Mouse (Mus musculus): ENCODE measurements around the gene Clic4. TPM values are rescaled to one million over a fixed set of nuclear protein-coding genes. Genes with fewer than 3 reads are reported as not detected.
A peak's percentile ranks its signal among the peaks of the same experiment; 100 is the strongest.

Gene Clic4
- polyA plus RNA-seq, 1 experiment from 2014 or later: 149 TPM

DNA sequence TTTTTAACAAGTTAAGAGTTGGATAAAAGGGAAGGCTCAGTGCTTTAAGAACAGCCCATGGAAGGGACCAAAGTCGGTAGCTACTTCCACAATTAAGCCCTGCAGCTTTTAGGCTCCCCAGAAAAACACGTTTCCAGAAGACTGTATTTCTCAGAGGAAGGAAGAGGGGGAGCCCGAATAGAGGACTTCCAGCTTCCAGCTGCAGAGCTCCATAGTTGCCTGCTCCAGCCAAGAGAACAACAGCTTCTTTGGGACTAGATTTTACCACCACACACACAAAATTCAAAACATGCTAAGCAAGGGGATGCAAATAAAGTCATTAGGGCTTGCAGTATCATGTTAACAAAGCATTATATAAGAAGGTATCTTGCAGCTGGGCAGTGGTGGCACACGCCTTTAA, 42.7 kb downstream of the Clic4 start:
- no peak overlapping the region for H3K4me2 ChIP-seq
- no peak overlapping the region for H3K4me3 ChIP-seq (ENCODE audit: low read depth, low read length)
- H3K9ac ChIP-seq (ENCODE audit: low read depth, low read length): no peak overlapping the region
- peaks cover 9% of the 10 kb centered on the region for H3K36me3 ChIP-seq (ENCODE audit: control insufficient read depth, insufficient read depth, low read length)
- no peak for DNase-seq (ENCODE audit: low spot score)
- ATAC-seq (replicated peaks; ENCODE audit: low FRiP score): no peak
- H3K4me1 ChIP-seq (replicated peaks; ENCODE audit: control insufficient read depth, insufficient read depth, low read length): no peaks in the 10 kb centered on the region
- WGBS: 55% methylated on average over 4 of the region's 4 CpGs
- H3K9me3 ChIP-seq (ENCODE audit: control insufficient read depth, low read length): no peaks in the 10 kb centered on the region
- no peak overlapping the region for H3K27ac ChIP-seq (ENCODE audit: low read depth, low read length)
- H3K27me3 ChIP-seq (replicated peaks; ENCODE audit: control insufficient read depth, insufficient read depth, low read length): no peaks in the 10 kb centered on the region

DNA sequence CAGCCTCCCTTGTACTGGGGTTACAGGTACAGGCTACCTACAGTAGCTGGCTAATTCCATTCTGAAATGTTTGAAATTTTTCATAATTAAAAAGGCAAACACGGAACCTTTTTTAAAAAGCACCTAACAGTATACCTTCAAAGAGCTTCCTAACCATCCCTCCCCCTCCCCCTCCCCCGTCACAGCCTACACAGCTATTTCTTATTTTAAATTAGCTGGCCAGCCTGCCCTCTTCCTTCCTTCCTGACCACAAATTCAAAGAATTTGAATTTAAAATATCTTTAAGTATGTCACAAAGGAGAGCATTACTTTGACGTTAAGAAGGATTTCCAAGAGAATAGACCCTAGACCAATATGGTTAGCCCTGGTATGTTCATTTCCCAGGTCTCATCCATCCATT, 44.5 kb downstream of the Clic4 start:
- no peak overlapping the region for H3K9ac ChIP-seq (ENCODE audit: low read depth, low read length)
- no peaks in the 10 kb centered on the region for H3K27me3 ChIP-seq (replicated peaks; ENCODE audit: control insufficient read depth, insufficient read depth, low read length)
- no peak overlapping the region for H3K4me2 ChIP-seq
- DNase-seq (ENCODE audit: low spot score) (no peak), ATAC-seq (replicated peaks; ENCODE audit: low FRiP score) (no peak)
- no peak overlapping the region for H3K4me3 ChIP-seq (ENCODE audit: low read depth, low read length)
- no peak overlapping the region for H3K27ac ChIP-seq (ENCODE audit: low read depth, low read length)
- no peaks in the 10 kb centered on the region for H3K9me3 ChIP-seq (ENCODE audit: control insufficient read depth, low read length)
- WGBS: 65% methylated on average over 3 of the region's 3 CpGs
- peaks cover 22% of the 10 kb centered on the region for H3K36me3 ChIP-seq (ENCODE audit: control insufficient read depth, insufficient read depth, low read length)
- H3K4me1 ChIP-seq (replicated peaks; ENCODE audit: control insufficient read depth, insufficient read depth, low read length): no peaks in the 10 kb centered on the region

DNA sequence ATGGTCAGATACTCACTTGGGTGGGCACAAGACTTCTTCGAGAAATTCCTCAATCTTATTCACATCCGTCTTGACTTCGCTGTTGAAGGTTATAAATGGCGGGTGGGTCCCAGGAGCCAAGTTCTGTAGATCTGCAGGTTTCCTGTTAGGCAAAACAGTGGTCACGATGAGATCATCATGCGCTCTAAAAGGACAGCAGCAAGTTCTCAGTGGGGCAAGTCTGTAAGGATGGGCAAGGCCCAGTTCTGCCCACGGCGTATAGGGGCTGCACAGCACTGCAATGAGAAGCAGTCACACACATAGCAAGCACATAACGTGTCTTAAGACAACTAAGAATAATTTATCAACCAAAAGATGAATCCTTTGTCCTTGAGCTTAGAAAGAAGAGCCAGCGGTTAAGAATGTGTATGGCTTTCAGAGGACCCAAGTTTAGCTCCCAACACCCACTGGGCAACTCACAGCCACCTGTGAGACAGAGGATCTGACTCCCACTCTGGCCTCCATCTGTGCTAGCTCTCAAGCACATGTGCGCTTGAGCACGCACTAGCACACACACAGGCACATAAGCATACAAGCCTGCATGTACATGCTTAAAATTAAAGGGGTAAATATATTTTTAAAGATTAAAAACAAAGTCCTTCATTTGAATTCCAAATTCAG, 46.5 kb downstream of the Clic4 start:
- H3K9ac ChIP-seq (ENCODE audit: low read depth, low read length): no peak overlapping the region
- no peak for ATAC-seq (replicated peaks; ENCODE audit: low FRiP score)
- H3K4me1 ChIP-seq (replicated peaks; ENCODE audit: control insufficient read depth, insufficient read depth, low read length): no peaks in the 10 kb centered on the region
- no peak overlapping the region for H3K27ac ChIP-seq (ENCODE audit: low read depth, low read length)
- H3K27me3 ChIP-seq (replicated peaks; ENCODE audit: control insufficient read depth, insufficient read depth, low read length): no peaks in the 10 kb centered on the region
- DNase-seq (ENCODE audit: low spot score): no peak
- WGBS: 81% methylated on average over 12 of the region's 12 CpGs
- no peak overlapping the region for H3K4me2 ChIP-seq
- H3K9me3 ChIP-seq (ENCODE audit: control insufficient read depth, low read length): no peaks in the 10 kb centered on the region
- H3K4me3 ChIP-seq (ENCODE audit: low read depth, low read length): no peak overlapping the region
- H3K36me3 ChIP-seq (ENCODE audit: control insufficient read depth, insufficient read depth, low read length): peaks cover 33% of the 10 kb centered on the region

DNA sequence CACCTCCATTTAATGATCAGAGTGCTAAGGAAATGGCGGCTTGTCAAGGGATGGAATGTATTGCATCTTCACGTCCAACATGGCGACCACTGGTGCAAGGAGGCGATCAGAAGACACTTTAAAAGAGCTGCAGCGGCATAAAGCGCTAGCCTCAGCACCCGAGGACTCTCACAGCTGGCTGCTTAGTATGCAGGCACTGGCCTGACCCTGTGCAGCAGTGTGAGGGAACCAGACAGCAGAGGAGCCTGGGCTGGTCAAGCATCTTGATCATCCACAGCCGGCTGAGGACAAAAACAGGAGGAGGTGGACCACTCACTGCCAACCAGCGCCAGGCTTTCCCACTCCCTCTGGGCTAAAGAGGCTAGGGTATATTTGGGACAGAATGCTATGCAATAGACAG, 48.8 kb downstream of the Clic4 start:
- Histone ChIP-seq H3K9me3 (ENCODE audit: control insufficient read depth, low read length) (no peaks in the 10 kb centered on the region), H3K4me1 (replicated peaks; ENCODE audit: control insufficient read depth, insufficient read depth, low read length) (no peaks in the 10 kb centered on the region; the same call in 1 of the 2 replicates), H3K9ac (ENCODE audit: low read depth, low read length) (no peak overlapping the region), H3K4me2 (no peak overlapping the region), H3K27ac (ENCODE audit: low read depth, low read length) (no peak overlapping the region), H3K36me3 (ENCODE audit: control insufficient read depth, insufficient read depth, low read length) (peaks cover 38% of the 10 kb centered on the region), H3K4me3 (ENCODE audit: low read depth, low read length) (no peak overlapping the region), H3K27me3 (replicated peaks; ENCODE audit: control insufficient read depth, insufficient read depth, low read length) (no peaks in the 10 kb centered on the region)
- no peak for DNase-seq (ENCODE audit: low spot score)
- ATAC-seq (replicated peaks; ENCODE audit: low FRiP score): no peak
- 90% methylated on average over 9 of the region's 9 CpGs for WGBS

DNA sequence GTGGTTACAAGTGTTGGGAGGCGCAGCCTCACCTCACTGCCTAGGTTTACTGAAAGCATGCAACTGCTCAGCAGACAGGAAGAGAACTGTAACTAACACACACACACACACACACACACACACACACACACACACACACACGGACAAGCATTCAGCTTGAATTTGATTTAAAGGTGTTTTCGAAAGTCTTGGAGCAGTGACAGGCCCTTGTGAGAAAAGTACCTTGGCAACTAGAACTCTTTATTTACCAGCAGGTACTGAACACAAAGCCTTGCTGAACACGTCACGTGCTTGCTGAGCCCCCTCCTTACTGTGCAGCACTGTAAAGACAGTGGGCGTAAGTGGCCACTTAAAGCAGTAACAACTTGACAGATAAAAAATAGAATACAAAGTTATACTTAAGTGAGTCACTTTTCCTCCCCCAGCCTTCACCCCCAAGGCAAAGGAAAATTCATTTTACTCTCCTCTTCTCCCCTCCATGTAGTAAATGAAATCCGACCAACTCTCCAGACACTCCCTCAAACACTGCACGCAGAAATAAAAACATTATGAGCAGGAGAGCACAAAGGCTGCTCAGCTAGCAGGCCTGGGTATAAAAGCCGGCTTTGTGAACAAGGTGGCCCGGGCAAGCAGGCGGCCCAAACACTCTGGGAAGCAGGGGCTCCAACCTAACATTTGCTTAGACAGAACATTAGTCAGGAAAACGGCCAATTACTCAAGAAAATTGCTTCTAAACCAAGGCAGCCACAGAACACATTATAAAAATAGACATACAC, 50.8 kb downstream of the Clic4 start:
- Histone ChIP-seq H3K4me3 (ENCODE audit: low read depth, low read length) (no peak overlapping the region), H3K36me3 (ENCODE audit: control insufficient read depth, insufficient read depth, low read length) (peaks cover 54% of the 10 kb centered on the region), H3K4me1 (replicated peaks; ENCODE audit: control insufficient read depth, insufficient read depth, low read length) (no peaks in the 10 kb centered on the region; the same call in 1 of the 2 replicates), H3K4me2 (no peak overlapping the region), H3K9me3 (ENCODE audit: control insufficient read depth, low read length) (no peaks in the 10 kb centered on the region), H3K9ac (ENCODE audit: low read depth, low read length) (no peak overlapping the region), H3K27ac (ENCODE audit: low read depth, low read length) (no peak overlapping the region), H3K27me3 (replicated peaks; ENCODE audit: control insufficient read depth, insufficient read depth, low read length) (no peaks in the 10 kb centered on the region)
- 85% methylated on average over 12 of the region's 12 CpGs for WGBS
- no peak for DNase-seq (ENCODE audit: low spot score)
- ATAC-seq (replicated peaks; ENCODE audit: low FRiP score): no peak

DNA sequence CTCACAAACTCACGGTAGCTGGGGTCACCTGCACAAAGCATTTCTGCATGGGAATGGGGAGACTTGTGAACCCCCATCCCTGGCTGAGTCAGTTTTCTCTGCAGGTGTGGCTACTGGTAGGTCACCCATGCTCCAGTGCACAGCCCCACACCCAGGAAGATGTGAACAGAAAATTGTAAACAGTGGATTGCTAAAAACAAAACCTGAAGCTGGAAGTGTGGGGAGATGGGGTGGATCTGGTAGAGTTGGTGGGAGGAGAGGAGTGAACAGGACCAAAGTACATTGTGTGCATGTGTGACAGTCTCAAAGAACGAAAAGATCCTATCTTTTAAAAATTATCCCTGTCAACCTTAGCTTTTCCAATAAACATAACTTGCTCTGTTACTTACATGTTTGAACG, 52.0 kb downstream of the Clic4 start:
- no peaks in the 10 kb centered on the region for H3K27me3 ChIP-seq (replicated peaks; ENCODE audit: control insufficient read depth, insufficient read depth, low read length)
- ATAC-seq (replicated peaks; ENCODE audit: low FRiP score) (no peak), DNase-seq (ENCODE audit: low spot score) (no peak)
- 82% methylated on average over 3 of the region's 3 CpGs for WGBS
- H3K4me3 ChIP-seq (ENCODE audit: low read depth, low read length): no peak overlapping the region
- H3K36me3 ChIP-seq (ENCODE audit: control insufficient read depth, insufficient read depth, low read length): peaks cover 60% of the 10 kb centered on the region
- H3K4me2 ChIP-seq: no peak overlapping the region
- H3K4me1 ChIP-seq (replicated peaks; ENCODE audit: control insufficient read depth, insufficient read depth, low read length): no peaks in the 10 kb centered on the region; the same call in 1 of the 2 replicates
- H3K9ac ChIP-seq (ENCODE audit: low read depth, low read length): no peak overlapping the region
- no peaks in the 10 kb centered on the region for H3K9me3 ChIP-seq (ENCODE audit: control insufficient read depth, low read length)
- no peak overlapping the region for H3K27ac ChIP-seq (ENCODE audit: low read depth, low read length)

DNA sequence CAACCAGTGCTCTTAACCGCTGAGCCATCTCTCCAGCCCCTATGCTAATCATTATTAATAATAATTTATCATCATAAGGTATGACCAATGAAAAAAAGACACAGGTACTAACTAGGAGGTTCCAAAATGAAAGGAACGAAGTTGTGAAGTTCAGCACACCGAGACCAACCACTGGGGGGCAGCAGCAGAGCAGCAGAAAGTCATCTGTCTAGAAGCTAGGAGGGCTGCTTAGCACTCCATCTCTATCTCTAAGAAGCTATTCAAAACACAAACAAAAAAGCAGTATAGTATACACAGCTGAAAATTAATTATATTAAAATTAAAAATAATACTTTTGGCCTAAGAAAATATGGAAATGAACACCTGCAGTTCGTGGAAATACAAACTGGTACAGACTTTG, 53.0 kb downstream of the Clic4 start:
- Histone ChIP-seq H3K4me1 (replicated peaks; ENCODE audit: control insufficient read depth, insufficient read depth, low read length) (no peaks in the 10 kb centered on the region; the same call in 1 of the 2 replicates), H3K27ac (ENCODE audit: low read depth, low read length) (no peak overlapping the region), H3K36me3 (ENCODE audit: control insufficient read depth, insufficient read depth, low read length) (peaks cover 61% of the 10 kb centered on the region), H3K4me3 (ENCODE audit: low read depth, low read length) (no peak overlapping the region), H3K9ac (ENCODE audit: low read depth, low read length) (no peak overlapping the region), H3K27me3 (replicated peaks; ENCODE audit: control insufficient read depth, insufficient read depth, low read length) (no peaks in the 10 kb centered on the region), H3K4me2 (no peak overlapping the region), H3K9me3 (ENCODE audit: control insufficient read depth, low read length) (no peaks in the 10 kb centered on the region)
- ATAC-seq (replicated peaks; ENCODE audit: low FRiP score) (peak; percentile 41; the same call in 1 of the 2 replicates), DNase-seq (ENCODE audit: low spot score) (peak; percentile 69)
- WGBS: 47% methylated on average over 4 of the region's 4 CpGs

DNA sequence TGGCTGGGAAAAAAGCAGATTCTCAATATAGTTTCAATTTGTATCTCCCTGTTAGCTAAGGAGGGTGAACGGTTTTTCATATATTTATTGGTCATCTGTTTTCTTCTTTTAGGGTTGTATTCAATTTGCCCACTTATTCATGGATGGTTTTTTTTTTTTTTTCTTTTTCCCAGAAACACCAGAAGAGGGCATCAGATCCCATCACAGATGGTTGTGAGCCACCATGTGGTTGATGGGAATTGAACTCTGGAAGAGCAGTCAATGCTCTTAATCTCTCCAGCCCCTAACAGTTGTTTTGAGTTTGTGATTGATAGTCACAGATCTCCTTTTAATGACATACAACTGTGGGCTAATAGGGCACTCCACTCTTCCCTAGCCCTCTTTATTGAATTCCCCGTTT, 62.8 kb downstream of the Clic4 start:
- no peaks in the 10 kb centered on the region for H3K9me3 ChIP-seq (ENCODE audit: control insufficient read depth, low read length)
- no peak overlapping the region for H3K9ac ChIP-seq (ENCODE audit: low read depth, low read length)
- no peak overlapping the region for H3K4me3 ChIP-seq (ENCODE audit: low read depth, low read length)
- DNase-seq (ENCODE audit: low spot score) (no peak), ATAC-seq (replicated peaks; ENCODE audit: low FRiP score) (no peak)
- H3K4me2 ChIP-seq: no peak overlapping the region
- H3K27ac ChIP-seq (ENCODE audit: low read depth, low read length): no peak overlapping the region
- H3K4me1 ChIP-seq (replicated peaks; ENCODE audit: control insufficient read depth, insufficient read depth, low read length): peaks cover 8% of the 10 kb centered on the region
- 79% methylated on average over 2 of the region's 2 CpGs for WGBS
- peaks cover 10% of the 10 kb centered on the region for H3K27me3 ChIP-seq (replicated peaks; ENCODE audit: control insufficient read depth, insufficient read depth, low read length)
- peaks cover 1% of the 10 kb centered on the region; the same call in 1 of the 2 replicates for H3K36me3 ChIP-seq (ENCODE audit: control insufficient read depth, insufficient read depth, low read length)
